10 mouse cellular contexts compared by ENCODE assay signal in the genomic region with DNA sequence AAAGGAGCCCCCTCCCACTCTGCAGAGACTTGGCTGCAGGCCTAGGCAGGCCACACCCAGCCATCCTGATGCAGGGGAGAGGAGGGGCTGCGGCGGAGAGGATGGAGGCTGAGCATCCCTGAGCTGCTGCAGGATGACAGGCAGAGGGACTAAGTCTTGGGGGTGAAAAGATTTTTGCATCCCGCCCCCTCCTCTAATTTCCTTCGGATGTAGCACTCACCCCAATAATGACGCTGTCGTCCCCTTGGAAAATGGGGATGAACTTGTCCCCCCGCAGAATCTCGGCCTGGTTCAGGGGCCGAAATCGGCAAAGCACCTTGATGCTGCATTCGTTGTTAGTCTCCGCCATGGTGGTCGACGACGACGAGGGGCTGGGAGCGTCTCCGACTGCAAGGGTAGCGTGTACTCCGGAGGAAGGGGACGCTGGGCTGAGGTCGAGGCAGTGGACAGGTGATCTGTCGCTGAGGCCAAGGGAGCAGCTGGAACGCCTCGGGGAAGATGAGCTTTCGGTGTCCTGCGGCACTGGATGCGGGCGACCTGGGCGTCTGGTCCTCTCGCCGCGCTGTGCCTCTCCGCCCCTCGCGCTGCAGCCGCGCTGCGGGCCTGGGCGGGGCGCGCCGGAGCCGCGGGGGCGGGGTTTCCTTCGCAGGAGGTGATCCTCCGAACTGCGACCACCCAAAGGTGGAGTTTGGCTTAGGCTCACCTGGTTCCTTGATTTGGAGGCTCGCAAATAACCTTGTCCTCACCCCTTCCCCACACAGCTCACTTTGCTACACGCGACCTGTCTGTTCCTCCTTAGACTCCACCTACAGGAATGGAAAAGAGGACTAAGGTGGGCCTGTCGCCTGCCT. TPM values are rescaled to one million over a fixed set of nuclear protein-coding genes. Genes with fewer than 3 reads are reported as not detected.
A peak's percentile ranks its signal among the peaks of the same experiment; 100 is the strongest.
DNase-seq lines count a peak whose midpoint lies in the region; ATAC-seq lines count a peak whose summit lies in the region.
"Had no signal": no experiment of that assay in that cellular context is flagged by ENCODE, and none has a peak within 500 bp of the region (broad histone marks: within the 10 kb centered on the region; RNA-seq: fewer than 3 reads in every experiment).

A gene (minus strand): TSS at position 801 of the 851 bp plus-strand sequence.

- peak within 1 kb of the TSS; percentile 62 for H3K9ac ChIP-seq in heart, embryonic 12.5 days
- peak within 1 kb of the TSS; percentile 64 for H3K9ac ChIP-seq in embryonic facial prominence, embryonic 14.5 days (ENCODE audit: low read depth, low read length)
- H3K9ac ChIP-seq in intestine, embryonic 16.5 days (ENCODE audit: low read depth, low read length) = peak within 1 kb of the TSS; percentile 62
- H3K9ac ChIP-seq in limb, embryonic 12.5 days (replicated peaks) = peak within 1 kb of the TSS; percentile 55
- peak within 1 kb of the TSS; percentile 63 for H3K9ac ChIP-seq in neural tube, embryonic 11.5 days (ENCODE audit: low read length)

- H3K9me3 ChIP-seq in heart, embryonic 12.5 days (replicated peaks) = no peaks in the 10 kb centered on the region
- H3K9me3 ChIP-seq in embryonic facial prominence, embryonic 14.5 days (ENCODE audit: control insufficient read depth, low read length) = no peaks in the 10 kb centered on the region
- H3K9me3 ChIP-seq in intestine, embryonic 16.5 days (ENCODE audit: control insufficient read depth, low read length) = no peaks in the 10 kb centered on the region
- H3K9me3 ChIP-seq in limb, embryonic 12.5 days = no peaks in the 10 kb centered on the region
- H3K9me3 ChIP-seq in neural tube, embryonic 11.5 days (ENCODE audit: control insufficient read depth, low read length) = no peaks in the 10 kb centered on the region

- peaks cover 57% of the 10 kb centered on the region for H3K27me3 ChIP-seq in heart, embryonic 12.5 days (replicated peaks)
- peaks cover 16% of the 10 kb centered on the region for H3K27me3 ChIP-seq in embryonic facial prominence, embryonic 14.5 days (replicated peaks; ENCODE audit: control insufficient read depth, insufficient read depth, low read length)
- H3K27me3 ChIP-seq in intestine, embryonic 16.5 days (replicated peaks; ENCODE audit: control insufficient read depth, insufficient read depth, low read length) = peaks cover 5% of the 10 kb centered on the region
- peaks cover 42% of the 10 kb centered on the region for H3K27me3 ChIP-seq in limb, embryonic 12.5 days
- peaks cover 9% of the 10 kb centered on the region for H3K27me3 ChIP-seq in neural tube, embryonic 11.5 days (ENCODE audit: control insufficient read depth, insufficient read depth, low read length)
- H3K27me3 ChIP-seq: Patski had no signal

- peak within 1 kb of the TSS; percentile 81 for H3K4me2 ChIP-seq in heart, embryonic 12.5 days
- peak within 1 kb of the TSS; percentile 93 for H3K4me2 ChIP-seq in embryonic facial prominence, embryonic 14.5 days (ENCODE audit: low read depth, low read length)
- peak within 1 kb of the TSS; percentile 83 for H3K4me2 ChIP-seq in intestine, embryonic 16.5 days (ENCODE audit: low read depth, low read length)
- peak within 1 kb of the TSS; percentile 86 for H3K4me2 ChIP-seq in limb, embryonic 12.5 days
- H3K4me2 ChIP-seq in neural tube, embryonic 11.5 days (ENCODE audit: low read depth) = peak within 1 kb of the TSS; percentile 72

- DNase-seq in heart, adult 11 months = no peak
- DNase-seq in adrenal gland, postnatal 14 days = peak; percentile 42
- peak; percentile 41 for DNase-seq in embryonic facial prominence, embryonic 14.5 days (ENCODE audit: low spot score)
- DNase-seq in neural tube, embryonic 11.5 days (ENCODE audit: low spot score) = peak; percentile 64
- peak; percentile 31 for DNase-seq in yolk sac, embryonic 10.5 days (ENCODE audit: low spot score)

- H3K27ac ChIP-seq in heart, embryonic 12.5 days (ENCODE audit: poor library complexity, severe bottlenecking) = no peak within 1 kb of the TSS
- H3K27ac ChIP-seq in embryonic facial prominence, embryonic 14.5 days (replicated peaks; ENCODE audit: low read depth, low read length) = no peak within 1 kb of the TSS
- H3K27ac ChIP-seq in intestine, embryonic 16.5 days (ENCODE audit: low read length) = no peak within 1 kb of the TSS
- no peak within 1 kb of the TSS for H3K27ac ChIP-seq in limb, embryonic 12.5 days
- H3K27ac ChIP-seq in neural tube, embryonic 11.5 days (ENCODE audit: low read depth, low read length) = peak within 1 kb of the TSS; percentile 42

- H3K4me3 ChIP-seq in heart, embryonic 12.5 days = peak within 1 kb of the TSS; percentile 50
- H3K4me3 ChIP-seq in embryonic facial prominence, embryonic 14.5 days (ENCODE audit: low read depth, low read length) = peak within 1 kb of the TSS; percentile 48
- H3K4me3 ChIP-seq in intestine, embryonic 16.5 days (ENCODE audit: low read length) = peak within 1 kb of the TSS; percentile 49
- peak within 1 kb of the TSS; percentile 53 for H3K4me3 ChIP-seq in limb, embryonic 12.5 days (replicated peaks)
- H3K4me3 ChIP-seq in neural tube, embryonic 11.5 days (ENCODE audit: low read depth, low read length) = peak within 1 kb of the TSS; percentile 51

- 1% methylated on average over 53 of the region's 53 CpGs for WGBS in heart, embryonic 12.5 days
- 1% methylated on average over 49 of the region's 53 CpGs for WGBS in embryonic facial prominence, embryonic 14.5 days
- 2% methylated on average over 53 of the region's 53 CpGs for WGBS in intestine, embryonic 16.5 days
- WGBS in limb, embryonic 12.5 days = 1% methylated on average over 53 of the region's 53 CpGs
- 1% methylated on average over 52 of the region's 53 CpGs for whole genome bisulfite sequencing in neural tube, embryonic 11.5 days

- no peak for ATAC-seq in heart, embryonic 12.5 days (ENCODE audit: insufficient number of reproducible peaks, low FRiP score)
- ATAC-seq in embryonic facial prominence, embryonic 14.5 days (ENCODE audit: low read depth) = no peak
- ATAC-seq in intestine, embryonic 16.5 days = no peak
- ATAC-seq in limb, embryonic 12.5 days (ENCODE audit: insufficient number of reproducible peaks, insufficient read depth, low FRiP score, low TSS enrichment, low read depth) = no peak
- no peak for ATAC-seq in neural tube, embryonic 11.5 days (ENCODE audit: insufficient read depth, low FRiP score, low TSS enrichment)
- ATAC-seq: Patski had no signal

- H3K4me1 ChIP-seq in heart, embryonic 12.5 days (replicated peaks) = peaks cover 16% of the 10 kb centered on the region
- peaks cover 16% of the 10 kb centered on the region for H3K4me1 ChIP-seq in embryonic facial prominence, embryonic 14.5 days (ENCODE audit: control insufficient read depth, insufficient read depth, low read length)
- H3K4me1 ChIP-seq in intestine, embryonic 16.5 days (ENCODE audit: control insufficient read depth, insufficient read depth, low read length) = peaks cover 10% of the 10 kb centered on the region
- peaks cover 22% of the 10 kb centered on the region for H3K4me1 ChIP-seq in limb, embryonic 12.5 days (replicated peaks)
- H3K4me1 ChIP-seq in neural tube, embryonic 11.5 days (ENCODE audit: control insufficient read depth, insufficient read depth, low read length) = peaks cover 14% of the 10 kb centered on the region

- no peaks in the 10 kb centered on the region for H3K36me3 ChIP-seq in heart, embryonic 12.5 days
- H3K36me3 ChIP-seq in embryonic facial prominence, embryonic 14.5 days (ENCODE audit: control insufficient read depth, insufficient read depth, low read length) = no peaks in the 10 kb centered on the region
- H3K36me3 ChIP-seq in intestine, embryonic 16.5 days (ENCODE audit: control insufficient read depth, insufficient read depth, low read length) = no peaks in the 10 kb centered on the region
- no peaks in the 10 kb centered on the region for H3K36me3 ChIP-seq in limb, embryonic 12.5 days
- no peaks in the 10 kb centered on the region for H3K36me3 ChIP-seq in neural tube, embryonic 11.5 days (ENCODE audit: control insufficient read depth, insufficient read depth, low read length)

RNA-seq across cellular contexts. Expression of the gene that starts here (rescaled TPM):
- 0.37 and 0.79 TPM in 2 replicates for polyA plus RNA-seq in heart, embryonic 12.5 days (2016; fragmentation: Nextera tagmentation; extraction: Ambion mirVana)
- total RNA-seq in adrenal gland, postnatal 14 days (2021) = 7.6 and 11.5 TPM in 2 replicates
- 13.7 and 14.6 TPM in 2 replicates for polyA plus RNA-seq in embryonic facial prominence, embryonic 14.5 days (2014; fragmentation: Nextera tagmentation; extraction: Ambion mirVana)
- 5.2 and 5.3 TPM in 2 replicates for polyA plus RNA-seq in intestine, embryonic 16.5 days (2015; fragmentation: Nextera tagmentation; extraction: Ambion mirVana)
- polyA plus RNA-seq in limb, embryonic 12.5 days (2016; fragmentation: Nextera tagmentation; extraction: Ambion mirVana) = 5.3 and 5.6 TPM in 2 replicates
- polyA plus RNA-seq in neural tube, embryonic 11.5 days (2014; fragmentation: Nextera tagmentation; extraction: Ambion mirVana) = 43.4 and 51.0 TPM in 2 replicates
- total RNA-seq: neutrophil, adult 5-6 weeks had no signal
